Mouse (Mus musculus): ENCODE data around the gene Arf6.
"Not testable (repeated sequence)": the region's sequence is repeated elsewhere in the genome, so short reads cannot be mapped to it uniquely, and the experiment has no call there.

The Arf6 gene

DNA sequence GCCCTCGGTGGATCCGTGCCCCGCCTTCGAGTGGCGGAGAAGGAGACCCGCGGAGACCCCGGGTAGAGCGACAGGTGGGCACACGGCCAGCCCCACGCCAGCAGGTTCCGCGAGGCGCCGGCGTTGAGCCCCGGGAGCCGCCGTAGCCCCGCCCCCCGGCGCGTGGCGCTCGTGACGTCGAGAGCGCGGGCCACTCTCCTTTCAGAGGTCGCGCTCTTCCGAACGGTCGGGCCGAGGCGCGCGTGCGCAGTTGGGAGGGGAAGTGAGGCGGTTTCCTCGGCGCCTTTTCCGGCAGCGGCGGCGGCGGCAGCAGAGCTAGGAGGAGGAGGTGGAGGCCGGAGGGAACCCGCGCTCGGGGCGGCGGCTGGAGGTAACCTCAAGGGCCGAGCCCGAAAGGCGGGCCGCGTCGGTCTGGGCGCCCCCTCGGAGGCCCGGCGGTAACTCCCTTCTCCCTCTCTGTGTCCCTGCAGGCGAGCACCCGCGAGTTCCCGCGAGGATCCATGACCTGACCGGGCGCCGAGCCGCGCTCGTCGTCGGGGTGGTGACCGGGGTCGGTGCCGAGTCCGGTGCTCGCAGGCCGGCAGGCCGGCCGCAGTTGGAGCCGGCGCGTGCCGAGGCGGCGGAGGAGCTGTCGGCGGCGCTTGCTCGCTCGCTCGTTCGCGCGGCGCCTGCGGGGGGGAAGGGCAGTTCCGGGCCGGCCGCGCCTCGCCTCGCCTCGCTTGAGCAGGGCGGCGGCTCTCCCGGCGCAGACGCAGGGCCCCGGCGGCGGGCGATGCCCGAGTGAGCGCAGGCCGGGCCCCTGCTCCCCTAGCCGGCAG lies at the start of gene Arf6, which contains the start of gene Gm9887:
Gene Arf6, plus strand, starts transcription at position 297 of the 818 bp plus-strand sequence.
Gene Gm9887, minus strand, starts transcription at position 605 of the 818 bp plus-strand sequence.
- DNase-seq (ENCODE audit: low read depth, low spot score): peak; percentile 95

GRCm38 (mm10) chr12:69331187-69331586 lies 40.8 kb upstream of the Arf6 start:
- DNase-seq (ENCODE audit: low read depth, low spot score): no peak

- no peak for DNase-seq (ENCODE audit: low read depth, low spot score)
Measured at GRCm38 (mm10) chr12:69332147-69332546, 39.8 kb upstream of the Arf6 start.

GRCm38 (mm10) chr12:69333547-69333946 lies 38.4 kb upstream of the Arf6 start:
- no peak for DNase-seq (ENCODE audit: low read depth, low spot score)

DNA sequence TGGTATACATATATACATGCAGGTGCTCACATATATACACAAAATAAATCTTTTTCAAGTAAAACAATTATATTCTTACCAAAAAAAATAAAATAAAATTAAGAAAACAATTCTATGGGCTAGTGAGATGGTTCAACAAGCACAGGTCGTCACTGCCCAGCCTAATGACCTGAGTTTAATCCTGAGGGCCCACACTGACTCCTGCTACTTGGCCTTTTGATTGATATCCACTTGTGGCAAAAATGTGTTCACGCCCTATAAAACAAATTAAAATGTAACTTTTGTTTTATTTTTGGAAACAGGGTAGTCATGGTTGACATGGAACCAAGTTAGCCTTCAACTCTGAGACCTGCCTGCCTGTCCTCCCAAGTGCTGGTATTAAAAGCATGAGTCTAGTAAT lies 22.0 kb upstream of the Arf6 start:
- DNase-seq (ENCODE audit: low read depth, low spot score): no peak

GRCm38 (mm10) chr12:69351685-69352084 lies 20.3 kb upstream of the Arf6 start:
- no peak for DNase-seq (ENCODE audit: low read depth, low spot score)

DNA sequence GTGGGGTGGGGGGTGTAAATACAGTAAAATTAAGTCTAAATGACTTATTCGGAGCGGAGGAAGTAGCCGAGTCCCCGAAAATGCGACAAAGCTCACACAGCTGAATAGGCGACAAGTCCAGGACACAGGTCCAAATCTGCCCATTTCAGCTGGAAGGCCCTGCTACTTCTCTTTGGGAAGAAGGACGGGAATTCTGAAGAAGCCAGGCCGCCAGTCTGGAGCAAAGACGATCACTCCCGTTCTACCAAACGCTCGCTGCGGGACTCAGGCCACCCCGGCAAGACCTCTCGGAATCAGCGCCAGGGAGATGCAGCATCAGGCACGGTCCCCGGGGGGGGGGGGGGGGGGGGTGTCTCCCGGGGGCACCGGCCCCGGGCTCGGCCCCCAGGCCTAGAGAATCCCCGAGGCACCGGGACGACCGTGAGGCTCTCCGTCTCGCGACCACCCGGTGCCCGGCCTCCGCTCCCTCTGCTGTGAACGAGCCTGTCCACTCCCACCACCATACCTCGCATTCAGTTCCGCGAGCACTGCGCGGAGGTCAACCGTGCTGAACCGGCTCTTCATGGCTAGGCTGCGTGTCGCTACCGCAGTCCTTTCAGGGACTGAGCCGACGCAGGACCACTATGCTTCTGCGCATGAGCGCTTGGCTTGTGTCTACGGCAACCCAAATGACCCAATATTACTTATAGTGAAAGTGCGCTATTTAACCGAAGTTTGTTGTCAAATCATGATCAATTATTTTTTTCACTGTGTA lies 15.2 kb upstream of the Arf6 start, which contains the start of gene Nemf:
Gene Nemf, minus strand, starts transcription at position 620 of the 754 bp plus-strand sequence.
- DNase-seq (ENCODE audit: low read depth, low spot score): peak; percentile 85

DNA sequence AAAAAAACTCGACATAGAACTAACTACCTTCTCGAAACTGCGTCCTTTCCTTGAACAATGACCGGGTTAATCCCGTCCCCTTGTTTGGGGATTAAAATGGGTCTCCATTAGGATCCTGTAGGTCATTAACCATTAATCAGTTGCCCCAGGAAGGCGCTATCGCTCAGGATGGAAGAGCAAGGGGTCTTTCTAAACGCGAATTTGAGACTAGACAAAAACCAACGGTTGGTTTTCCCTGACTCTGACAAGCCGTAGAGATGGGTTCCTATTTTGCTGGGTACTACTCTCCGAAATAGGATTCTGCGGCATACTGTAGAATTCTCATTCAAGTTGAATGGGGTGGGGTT lies 14.7 kb upstream of the Arf6 start:
- no peak for DNase-seq (ENCODE audit: low read depth, low spot score)

DNA sequence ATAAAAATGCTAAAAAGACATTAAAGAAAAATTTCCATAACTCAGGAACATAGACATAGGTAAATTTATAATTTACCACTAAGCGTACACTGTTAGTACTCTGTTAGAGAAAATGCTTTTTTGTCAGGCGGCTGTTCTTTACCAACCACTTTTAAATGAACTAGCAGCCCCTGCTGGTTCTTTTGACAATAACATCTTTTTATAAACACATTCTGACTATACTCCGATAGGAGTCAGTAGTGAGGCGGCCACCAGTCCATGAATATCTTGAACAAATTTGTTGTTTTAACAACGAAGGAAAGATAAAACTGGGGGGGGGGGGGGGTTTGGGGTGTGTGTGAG lies 11.3 kb upstream of the Arf6 start:
- DNase-seq (ENCODE audit: low read depth, low spot score): peak; percentile 81

- DNase-seq (ENCODE audit: low read depth, low spot score): peak; percentile 98
Measured at GRCm38 (mm10) chr12:69360997-69361899, 10.7 kb upstream of the Arf6 start.

DNA sequence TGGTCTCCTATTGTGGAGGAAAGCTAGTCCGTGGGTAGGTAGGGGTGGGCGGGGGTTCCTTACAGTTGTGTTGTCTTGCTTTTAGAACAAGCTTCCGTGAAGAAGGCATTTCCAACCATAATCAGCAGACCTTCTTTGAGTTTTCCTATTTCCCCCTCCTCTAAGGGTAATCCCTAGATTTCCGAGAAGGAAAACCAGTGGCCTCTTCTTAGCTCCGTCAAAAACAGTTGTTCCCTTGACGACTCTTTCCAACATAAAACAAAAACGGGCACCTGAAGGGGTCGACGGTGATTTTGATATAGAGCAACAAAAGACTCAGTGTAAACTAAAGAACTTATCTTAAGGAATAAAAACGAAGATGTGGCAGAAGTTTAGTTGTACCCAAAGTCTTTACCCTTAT lies 10.0 kb upstream of the Arf6 start:
- no peak for DNase-seq (ENCODE audit: low read depth, low spot score)

DNA sequence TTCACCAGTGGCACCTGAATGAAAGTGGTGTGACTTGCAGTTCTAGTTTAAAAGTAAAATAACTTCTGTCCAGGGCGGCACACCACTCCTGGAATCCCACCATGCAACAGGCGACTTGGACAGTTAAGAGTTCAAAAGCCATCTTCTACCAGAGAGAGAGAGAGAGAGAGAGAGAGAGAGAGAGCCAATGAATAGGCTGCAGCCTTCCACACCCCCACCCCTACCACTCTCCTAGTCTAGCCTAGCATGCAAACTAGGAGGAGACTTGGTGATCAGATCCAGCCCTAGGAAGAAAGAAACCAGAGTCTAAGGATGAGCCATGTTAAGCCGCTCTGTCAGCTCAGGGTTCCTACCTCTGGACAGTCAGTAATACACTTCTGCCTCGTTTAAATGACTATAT lies 9.6 kb upstream of the Arf6 start:
- DNase-seq (ENCODE audit: low read depth, low spot score): no peak

DNA sequence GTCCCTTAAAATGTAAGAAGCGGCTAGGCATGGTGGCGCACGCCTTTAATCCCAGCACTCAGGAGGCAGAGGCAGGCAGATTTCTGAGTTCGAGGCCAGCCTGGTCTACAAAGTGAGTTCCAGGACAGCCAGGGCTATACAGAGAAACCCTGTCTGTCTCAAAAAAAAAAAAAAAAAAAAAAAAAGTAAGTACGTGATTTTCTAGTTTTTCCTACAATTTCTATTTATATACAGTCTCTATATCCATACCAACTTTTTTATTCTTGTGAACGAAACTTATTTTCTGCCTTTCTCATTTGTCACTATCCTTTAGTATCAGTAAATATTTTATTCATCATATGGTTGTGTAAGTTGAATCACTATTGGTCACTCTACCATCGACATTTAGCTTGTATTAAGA lies 8.8 kb upstream of the Arf6 start:
- DNase-seq (ENCODE audit: low read depth, low spot score): not testable (repeated sequence)

DNA sequence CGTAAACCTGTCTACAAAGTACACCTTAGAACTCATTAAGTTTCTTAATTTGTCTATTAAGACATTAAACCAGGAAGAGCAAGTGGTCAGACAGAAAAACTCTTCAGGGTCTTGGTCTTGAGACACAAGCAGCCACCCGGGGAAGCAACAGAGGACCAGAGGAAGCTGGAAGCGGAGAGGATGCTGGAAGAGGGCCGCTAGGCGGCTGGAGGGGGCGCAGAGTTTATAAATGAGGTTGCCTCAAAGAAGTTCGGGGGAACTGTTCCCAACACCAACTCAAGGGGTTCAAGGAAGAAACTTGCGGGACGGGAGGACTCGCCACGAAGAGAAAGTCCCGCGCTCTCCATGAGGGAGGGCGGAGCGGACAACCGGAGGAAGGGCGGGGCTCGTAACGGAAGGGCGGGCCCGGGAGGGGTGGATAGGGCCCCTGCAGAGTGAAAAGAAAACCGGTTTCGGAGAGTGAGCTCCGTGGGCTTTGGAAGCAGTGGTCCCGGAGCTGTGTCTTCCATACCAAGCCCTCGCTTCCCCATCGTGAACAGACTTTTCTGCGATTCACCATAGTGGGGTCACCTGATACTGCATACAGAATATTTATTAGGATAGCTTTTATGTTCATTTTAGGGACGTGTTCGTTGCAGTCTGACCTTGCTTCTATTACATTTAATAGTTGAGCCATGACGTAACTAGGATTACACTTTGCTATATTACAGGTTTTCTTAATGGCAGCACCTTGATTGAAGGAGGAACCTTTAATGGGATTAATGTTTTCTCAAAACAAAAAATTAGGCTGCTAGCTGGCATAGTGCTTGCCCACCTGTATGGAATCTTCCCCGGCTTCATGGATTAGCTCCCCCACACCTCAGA lies 7.8 kb upstream of the Arf6 start:
- DNase-seq (ENCODE audit: low read depth, low spot score): no peak

GRCm38 (mm10) chr12:69365757-69366156 lies 6.2 kb upstream of the Arf6 start:
- no peak for DNase-seq (ENCODE audit: low read depth, low spot score)

- no peak for DNase-seq (ENCODE audit: low read depth, low spot score)
Measured at GRCm38 (mm10) chr12:69366424-69366823, 5.5 kb upstream of the Arf6 start.

- DNase-seq (ENCODE audit: low read depth, low spot score): no peak
Measured at GRCm38 (mm10) chr12:69367557-69367956, 4.4 kb upstream of the Arf6 start.

DNA sequence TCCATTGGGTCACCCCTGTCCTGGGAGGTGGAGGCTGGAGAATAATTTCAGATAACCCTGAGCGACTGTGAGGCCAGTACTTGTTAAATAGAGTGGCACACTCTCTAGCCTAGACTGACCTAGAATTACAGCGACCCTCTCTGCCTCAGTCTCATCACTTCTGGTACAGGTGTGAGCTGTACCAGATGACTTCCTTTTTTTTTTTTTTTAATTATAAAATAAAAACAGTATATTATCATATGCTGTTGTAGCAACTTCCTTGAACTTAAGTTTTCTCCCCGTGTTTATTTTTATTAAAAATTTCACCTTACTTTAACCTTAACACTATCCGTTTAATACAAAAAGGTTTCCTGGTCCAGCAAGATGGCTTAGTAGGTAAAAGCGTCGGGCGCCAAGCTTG lies 1.0 kb upstream of the Arf6 start:
- no peak for DNase-seq (ENCODE audit: low read depth, low spot score)

- no peak for DNase-seq (ENCODE audit: low read depth, low spot score)
Measured at GRCm38 (mm10) chr12:69371421-69371853, 513 bp upstream of the Arf6 start.

GRCm38 (mm10) chr12:69372731-69373331 lies 881 bp downstream of the Arf6 start:
- DNase-seq (ENCODE audit: low read depth, low spot score): peak; percentile 17
